Mouse (Mus musculus): Measurements from ENCODE around the gene Med28. TPM values are rescaled to one million over a fixed set of nuclear protein-coding genes. Genes with fewer than 3 reads are reported as not detected.

Med28 gene
- polyA plus RNA-seq, 1 experiment from 2014 or later: 251 TPM

DNA sequence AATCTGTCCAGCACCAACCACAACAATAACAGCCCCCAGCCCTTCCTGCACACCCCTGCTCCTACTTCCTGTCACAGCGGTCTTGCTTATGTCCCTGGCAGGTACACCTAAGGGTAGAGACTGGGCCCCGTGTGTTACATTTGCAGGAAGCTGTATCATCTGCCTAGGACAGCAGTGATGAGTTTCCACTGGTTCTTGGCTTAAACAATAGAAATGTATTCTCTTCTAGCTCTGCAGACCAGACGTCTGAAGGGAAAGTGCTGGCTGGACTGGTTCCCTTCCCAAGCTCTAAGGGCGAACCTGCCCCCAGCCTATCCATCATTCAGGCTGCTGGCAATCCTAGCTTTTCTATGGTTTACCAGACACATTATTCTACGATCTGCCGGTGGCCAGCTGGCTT is 44.0 kb downstream of the Med28 start:
- H3K9ac ChIP-seq (replicated peaks; ENCODE audit: low read depth, low read length): no peak overlapping the region
- H3K9me3 ChIP-seq (ENCODE audit: control insufficient read depth, low read length): no peaks in the 10 kb centered on the region
- WGBS: 66% methylated on average over 6 of the region's 6 CpGs
- H3K4me1 ChIP-seq (ENCODE audit: control insufficient read depth, insufficient read depth, low read length): no peaks in the 10 kb centered on the region
- no peak overlapping the region for H3K27ac ChIP-seq (ENCODE audit: low read depth, low read length)
- no peak overlapping the region for H3K4me3 ChIP-seq (ENCODE audit: low read depth, low read length)
- no peak for ATAC-seq (ENCODE audit: low read depth)
- no peaks in the 10 kb centered on the region for H3K27me3 ChIP-seq (ENCODE audit: control insufficient read depth, insufficient read depth, low read length)
- no peak overlapping the region for H3K4me2 ChIP-seq (ENCODE audit: low read depth, low read length)
- H3K36me3 ChIP-seq (ENCODE audit: control insufficient read depth, insufficient read depth, low read length): no peaks in the 10 kb centered on the region

DNA sequence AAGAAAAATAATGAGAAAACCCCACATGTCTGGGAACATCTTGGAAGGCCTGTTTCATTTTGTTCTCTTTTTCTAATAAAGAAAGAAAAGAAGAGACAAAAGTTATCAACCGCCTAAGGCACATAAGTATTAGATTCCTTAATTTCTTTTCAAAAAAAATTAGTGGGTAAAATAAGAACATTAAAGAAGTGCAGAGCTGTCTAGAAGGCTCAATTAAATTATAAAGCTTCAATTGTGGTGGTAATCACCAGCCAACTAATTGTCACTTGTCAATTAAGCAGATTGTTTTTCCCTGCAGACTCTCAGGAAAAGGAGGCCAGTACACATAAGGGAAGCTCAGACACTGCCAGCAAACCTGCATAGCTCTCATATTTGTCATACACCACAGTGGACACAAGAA is 45.8 kb downstream of the Med28 start:
- Histone ChIP-seq H3K27ac (ENCODE audit: low read depth, low read length) (no peak overlapping the region), H3K27me3 (ENCODE audit: control insufficient read depth, insufficient read depth, low read length) (no peaks in the 10 kb centered on the region), H3K36me3 (ENCODE audit: control insufficient read depth, insufficient read depth, low read length) (no peaks in the 10 kb centered on the region), H3K9me3 (ENCODE audit: control insufficient read depth, low read length) (no peaks in the 10 kb centered on the region), H3K4me3 (ENCODE audit: low read depth, low read length) (no peak overlapping the region), H3K9ac (replicated peaks; ENCODE audit: low read depth, low read length) (no peak overlapping the region), H3K4me1 (ENCODE audit: control insufficient read depth, insufficient read depth, low read length) (no peaks in the 10 kb centered on the region), H3K4me2 (ENCODE audit: low read depth, low read length) (no peak overlapping the region)
- WGBS: 90% methylated on average over 1 of the region's 1 CpGs
- no peak for ATAC-seq (ENCODE audit: low read depth)

DNA sequence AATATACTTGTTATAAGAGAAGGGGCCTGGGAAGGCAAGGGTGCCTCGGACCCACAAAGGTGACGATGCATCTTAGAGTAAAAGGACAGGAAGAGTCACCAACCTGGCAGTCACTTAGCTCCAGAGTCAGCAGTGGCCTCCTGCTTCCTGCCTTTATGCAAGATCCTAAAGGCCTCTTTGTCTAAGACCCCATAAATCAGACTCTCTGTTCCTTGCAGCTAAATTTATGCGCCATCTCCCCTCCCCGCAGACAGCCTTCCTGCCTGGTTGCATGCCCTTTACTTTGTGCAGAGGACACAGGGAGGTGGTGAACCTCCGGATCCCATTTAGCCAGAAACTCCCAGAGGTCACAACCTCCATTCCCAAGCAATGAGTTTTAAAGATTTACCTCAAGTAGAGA is 52.8 kb downstream of the Med28 start:
- H3K36me3 ChIP-seq (ENCODE audit: control insufficient read depth, insufficient read depth, low read length): no peaks in the 10 kb centered on the region
- peak; percentile 72; the same call in 1 of the 2 replicates for ATAC-seq (ENCODE audit: low read depth)
- 1% methylated on average over 5 of the region's 5 CpGs for WGBS

DNA sequence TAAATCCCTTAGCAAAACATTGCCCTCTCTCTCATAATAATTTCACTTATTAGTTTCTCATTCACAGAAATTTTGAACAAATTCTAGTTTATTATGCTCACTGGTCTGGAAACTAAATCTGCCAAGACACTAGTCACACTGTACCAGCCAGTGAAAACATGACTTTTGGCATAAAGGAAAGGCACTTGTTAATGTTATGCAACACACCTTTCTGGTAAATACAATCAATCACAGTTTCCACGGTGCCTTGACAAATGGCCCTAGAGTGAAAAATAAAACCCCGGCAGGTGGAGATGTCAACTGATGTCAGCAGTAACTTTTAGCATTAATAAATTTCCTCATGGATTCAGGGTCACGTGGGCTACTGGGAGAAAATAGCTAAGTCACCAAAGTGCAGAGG is 56.7 kb downstream of the Med28 start:
- Histone ChIP-seq H3K9ac (replicated peaks; ENCODE audit: low read depth, low read length) (no peak overlapping the region), H3K4me3 (ENCODE audit: low read depth, low read length) (no peak overlapping the region), H3K9me3 (ENCODE audit: control insufficient read depth, low read length) (no peaks in the 10 kb centered on the region), H3K4me1 (ENCODE audit: control insufficient read depth, insufficient read depth, low read length) (no peaks in the 10 kb centered on the region), H3K27me3 (ENCODE audit: control insufficient read depth, insufficient read depth, low read length) (no peaks in the 10 kb centered on the region), H3K36me3 (ENCODE audit: control insufficient read depth, insufficient read depth, low read length) (no peaks in the 10 kb centered on the region), H3K27ac (ENCODE audit: low read depth, low read length) (no peak overlapping the region), H3K4me2 (ENCODE audit: low read depth, low read length) (no peak overlapping the region)
- WGBS: 50% methylated on average over 3 of the region's 3 CpGs
- no peak for ATAC-seq (ENCODE audit: low read depth)

More for the DNA sequence above, 52.8 kb downstream of the Med28 start:
- no peaks in the 10 kb centered on the region for H3K27me3 ChIP-seq (ENCODE audit: control insufficient read depth, insufficient read depth, low read length)
- no peak overlapping the region for H3K4me3 ChIP-seq (ENCODE audit: low read depth, low read length)
- no peaks in the 10 kb centered on the region for H3K9me3 ChIP-seq (ENCODE audit: control insufficient read depth, low read length)
- H3K4me2 ChIP-seq (ENCODE audit: low read depth, low read length): no peak overlapping the region
- H3K4me1 ChIP-seq (ENCODE audit: control insufficient read depth, insufficient read depth, low read length): no peaks in the 10 kb centered on the region
- H3K9ac ChIP-seq (replicated peaks; ENCODE audit: low read depth, low read length): no peak overlapping the region
- H3K27ac ChIP-seq (ENCODE audit: low read depth, low read length): no peak overlapping the region

DNA sequence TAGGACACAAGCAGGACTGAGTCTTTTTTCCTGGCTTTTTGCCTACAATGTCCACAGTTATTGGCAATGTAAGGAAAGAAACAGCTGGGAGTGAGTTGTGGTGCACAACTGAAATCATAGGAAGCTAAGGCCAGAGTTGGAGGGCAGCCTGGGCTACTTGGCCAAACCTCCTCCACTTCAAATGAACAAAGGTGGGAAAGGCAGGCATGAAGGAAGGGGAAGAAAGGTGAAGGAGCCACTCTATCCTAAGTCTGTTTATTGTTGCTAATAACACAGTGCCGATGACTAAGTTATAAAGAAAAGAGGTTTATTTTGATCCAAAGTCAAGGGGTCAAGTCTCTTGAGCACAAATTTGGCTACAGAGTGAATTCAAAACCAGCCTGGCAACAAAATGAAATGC is 57.3 kb downstream of the Med28 start:
- H3K9me3 ChIP-seq (ENCODE audit: control insufficient read depth, low read length): no peaks in the 10 kb centered on the region
- WGBS: 88% methylated on average over 1 of the region's 1 CpGs
- H3K9ac ChIP-seq (replicated peaks; ENCODE audit: low read depth, low read length): no peak overlapping the region
- H3K36me3 ChIP-seq (ENCODE audit: control insufficient read depth, insufficient read depth, low read length): no peaks in the 10 kb centered on the region
- no peak for ATAC-seq (ENCODE audit: low read depth)
- H3K27ac ChIP-seq (ENCODE audit: low read depth, low read length): no peak overlapping the region
- H3K4me3 ChIP-seq (ENCODE audit: low read depth, low read length): no peak overlapping the region
- H3K27me3 ChIP-seq (ENCODE audit: control insufficient read depth, insufficient read depth, low read length): no peaks in the 10 kb centered on the region
- H3K4me2 ChIP-seq (ENCODE audit: low read depth, low read length): no peak overlapping the region
- no peaks in the 10 kb centered on the region for H3K4me1 ChIP-seq (ENCODE audit: control insufficient read depth, insufficient read depth, low read length)

Other genes starting within 250 kb of the Med28 start
- gene Qdpr, start 70.0 kb upstream of the Med28 start, polyA plus RNA-seq (2014; fragmentation: Nextera tagmentation; extraction: Ambion mirVana): 104 TPM in 2 replicates
- 0.30 TPM in 1 of 2 replicates, not detected in the other for gene Clrn2, start 66.5 kb upstream of the Med28 start, polyA plus RNA-seq (2014; fragmentation: Nextera tagmentation; extraction: Ambion mirVana)
- 31.9 and 36.4 TPM in 2 replicates for gene Lap3, start 26.9 kb upstream of the Med28 start, polyA plus RNA-seq (2014; fragmentation: Nextera tagmentation; extraction: Ambion mirVana)
- gene Fam184b, start 119.4 kb downstream of the Med28 start, polyA plus RNA-seq (2014; fragmentation: Nextera tagmentation; extraction: Ambion mirVana): 9.5 and 9.6 TPM in 2 replicates
- gene Ncapg, start 149.7 kb downstream of the Med28 start, polyA plus RNA-seq (2014; fragmentation: Nextera tagmentation; extraction: Ambion mirVana): 3.5 and 5.4 TPM in 2 replicates